Mouse (Mus musculus) kidney, postnatal 4 days (tissue): ENCODE results near the gene Runx3.

Experiments
- DNase-seq, 2 experiments: peaks; one replicate each; pipeline ENCODE4 v3.0.0; 2021; ENCODE audit warnings: mixed read lengths in 2 of 2

Gene Runx3

DNA sequence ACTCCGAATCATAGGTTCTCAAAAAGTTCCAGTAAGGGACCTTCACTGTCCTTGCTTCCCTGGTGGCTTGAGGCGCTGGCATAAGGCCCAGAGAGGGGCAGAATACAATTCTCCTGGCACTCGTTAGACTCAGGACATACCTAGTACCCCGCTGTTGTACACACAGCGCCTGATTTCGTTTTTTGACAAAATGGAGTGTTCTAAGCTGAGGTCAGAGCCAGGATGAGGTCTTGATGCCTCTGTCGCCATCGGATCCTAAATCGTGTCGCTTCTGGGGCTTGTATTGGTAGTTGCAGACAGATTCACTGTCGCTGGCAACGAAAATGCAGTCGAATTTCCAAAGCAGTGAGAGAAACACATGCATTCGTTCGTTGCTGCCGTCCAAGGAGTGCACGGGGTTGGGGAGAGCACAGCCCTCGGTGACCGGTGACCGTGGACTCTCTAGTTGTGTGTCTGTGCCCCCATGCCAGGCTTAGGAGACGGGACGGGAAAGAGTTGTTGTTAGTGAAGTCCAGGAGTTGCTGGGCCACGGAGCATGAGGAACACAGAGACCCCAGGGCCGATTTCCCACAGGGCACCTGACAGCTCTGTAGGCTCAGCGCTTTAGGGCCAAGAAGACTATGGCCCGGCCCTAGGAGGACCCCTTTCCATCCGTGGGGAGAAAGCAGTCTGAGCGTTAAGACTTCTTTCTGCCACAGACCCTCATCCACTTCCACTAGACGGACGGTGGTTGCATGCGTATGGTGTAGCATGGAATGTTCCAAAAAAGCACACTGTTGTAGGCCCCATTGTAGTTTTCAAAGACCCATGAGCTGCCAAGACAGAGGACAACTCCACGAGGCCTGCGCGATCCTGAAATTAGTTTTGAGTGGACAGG lies 30.9 kb downstream of the Runx3 start:
- peak in 1 of 2 experiments; percentile 62 for DNase-seq

DNA sequence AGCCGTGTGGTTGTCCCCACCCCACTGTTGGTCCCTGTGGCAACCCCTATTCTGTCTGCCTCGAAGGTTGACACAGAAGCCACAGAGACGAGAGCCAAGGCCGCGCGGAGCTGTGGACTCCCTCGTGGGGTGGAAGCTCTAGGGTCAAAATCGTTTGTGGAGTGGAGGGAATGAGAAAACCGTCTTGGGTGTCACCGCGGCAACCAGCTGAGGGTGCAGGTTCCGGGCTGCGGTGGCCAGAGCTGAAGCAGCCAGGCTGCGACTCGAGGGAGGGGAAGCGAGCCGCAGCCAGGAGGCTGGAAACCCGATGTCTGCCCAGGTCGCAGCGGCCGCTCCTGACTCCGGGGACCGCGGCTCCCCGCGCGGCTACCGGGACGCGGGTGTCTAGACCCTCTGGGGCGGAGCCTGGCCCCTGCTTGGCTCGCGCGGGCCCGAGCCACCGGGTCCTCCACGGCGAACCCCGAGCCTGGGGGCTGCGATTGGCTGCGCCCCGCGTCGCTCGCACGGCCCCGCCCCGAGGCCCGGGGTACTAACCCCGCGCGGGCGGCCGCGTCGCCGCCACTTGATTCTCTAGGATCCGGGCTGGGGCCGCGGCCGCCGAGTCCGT lies 31.6 kb downstream of the Runx3 start:
- DNase-seq, result peak; percentile 32 to 59

DNA sequence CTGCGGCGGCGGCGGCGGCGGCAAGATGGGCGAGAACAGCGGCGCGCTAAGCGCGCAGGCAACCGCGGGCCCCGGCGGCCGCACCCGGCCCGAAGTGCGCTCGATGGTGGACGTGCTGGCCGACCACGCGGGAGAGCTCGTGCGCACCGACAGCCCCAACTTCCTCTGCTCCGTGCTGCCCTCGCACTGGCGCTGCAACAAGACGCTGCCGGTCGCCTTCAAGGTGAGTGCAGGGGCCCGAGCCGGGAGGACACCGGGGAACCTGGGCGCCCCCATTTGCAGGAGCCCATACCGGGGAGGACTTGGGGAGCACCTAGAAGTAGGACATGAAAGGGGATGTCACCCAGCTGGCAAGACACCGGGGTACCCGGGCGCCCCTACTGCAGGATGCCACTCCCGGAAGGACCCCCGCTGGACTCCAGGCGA lies 32.4 kb downstream of the Runx3 start:
- peak; percentile 52 to 65 for DNase-seq

DNA sequence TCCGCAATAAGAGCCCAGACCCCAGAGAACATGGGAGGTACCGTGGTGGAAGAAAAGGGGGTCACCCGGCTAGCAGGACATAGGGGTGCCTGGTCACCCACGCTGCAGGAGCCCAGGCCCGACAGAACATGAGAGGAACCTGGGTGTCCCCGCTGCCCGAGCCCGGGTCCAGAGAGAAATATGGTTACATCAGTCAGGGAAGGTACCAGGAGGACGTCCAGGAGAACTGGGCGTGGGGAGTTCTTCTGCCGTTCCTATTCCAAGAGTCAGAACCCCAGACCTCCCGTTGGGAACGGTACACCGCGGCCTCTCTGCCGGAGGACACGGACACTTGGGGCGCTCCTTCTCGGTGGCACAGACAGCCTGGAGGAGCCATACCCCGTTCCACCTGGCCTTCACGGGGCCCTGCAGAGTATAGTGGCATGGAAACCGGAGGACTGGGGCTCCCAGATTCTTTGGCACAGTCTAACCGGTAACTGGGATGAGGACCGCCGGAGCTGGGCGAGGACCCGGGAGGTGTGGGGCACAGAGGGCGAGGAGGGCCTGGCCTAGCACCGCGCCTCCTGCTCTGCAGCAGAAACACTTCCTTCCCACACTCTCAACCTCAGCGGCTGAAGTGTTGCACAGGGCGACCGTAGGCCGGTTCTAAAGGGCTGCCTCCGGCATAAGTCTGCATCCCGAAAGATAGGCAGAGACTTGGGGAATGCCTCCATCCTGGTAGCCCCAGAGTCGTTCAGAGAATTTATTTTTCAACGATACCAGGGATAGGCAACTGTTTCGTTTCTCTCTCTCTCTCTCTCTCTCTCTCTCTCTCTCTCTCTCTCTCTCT lies 33.0 kb downstream of the Runx3 start:
- DNase-seq, result peak; percentile 41 to 55

DNA sequence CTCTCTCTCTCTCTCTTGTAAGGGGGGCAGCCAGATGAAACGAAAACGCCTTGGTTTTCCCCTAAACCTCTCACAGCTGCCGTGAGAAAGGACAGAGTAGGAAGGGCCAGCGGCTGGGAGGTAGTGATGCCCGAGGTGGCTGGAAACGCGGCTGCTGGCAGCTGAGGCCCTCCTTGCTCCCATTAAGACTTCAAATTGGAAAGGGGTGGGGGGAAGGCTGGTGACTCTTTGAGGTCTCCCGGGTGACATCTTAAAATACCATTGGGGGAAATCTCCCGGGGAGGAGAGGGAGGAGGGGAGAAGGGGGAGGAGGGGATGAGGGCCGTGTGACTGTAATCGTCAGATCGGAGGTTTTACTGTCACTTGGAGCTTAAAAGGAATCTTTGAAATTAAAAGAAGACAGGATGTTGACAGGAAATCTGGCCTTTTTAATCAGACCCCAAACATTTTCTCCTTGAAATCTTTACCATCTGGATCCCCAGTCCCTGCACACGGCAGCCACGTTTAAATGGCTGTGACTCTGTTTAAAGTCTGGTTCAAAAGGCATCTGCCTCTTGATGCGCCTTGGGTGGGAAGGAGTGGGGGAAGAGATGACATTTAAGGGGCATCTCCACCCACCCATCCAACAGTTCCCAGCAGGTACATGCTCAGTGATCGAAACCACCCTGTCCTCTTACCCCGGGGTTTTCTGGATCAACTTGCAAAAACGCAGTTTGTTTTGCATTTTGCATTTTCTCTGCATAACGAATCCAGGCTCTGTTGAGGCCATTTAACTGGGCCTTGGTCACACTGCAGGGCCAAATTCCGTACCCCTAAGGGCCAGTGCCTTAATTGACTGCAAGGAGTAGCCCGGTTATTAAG lies 33.9 kb downstream of the Runx3 start:
- DNase-seq, result peak in 1 of 2 experiments; percentile 50

DNA sequence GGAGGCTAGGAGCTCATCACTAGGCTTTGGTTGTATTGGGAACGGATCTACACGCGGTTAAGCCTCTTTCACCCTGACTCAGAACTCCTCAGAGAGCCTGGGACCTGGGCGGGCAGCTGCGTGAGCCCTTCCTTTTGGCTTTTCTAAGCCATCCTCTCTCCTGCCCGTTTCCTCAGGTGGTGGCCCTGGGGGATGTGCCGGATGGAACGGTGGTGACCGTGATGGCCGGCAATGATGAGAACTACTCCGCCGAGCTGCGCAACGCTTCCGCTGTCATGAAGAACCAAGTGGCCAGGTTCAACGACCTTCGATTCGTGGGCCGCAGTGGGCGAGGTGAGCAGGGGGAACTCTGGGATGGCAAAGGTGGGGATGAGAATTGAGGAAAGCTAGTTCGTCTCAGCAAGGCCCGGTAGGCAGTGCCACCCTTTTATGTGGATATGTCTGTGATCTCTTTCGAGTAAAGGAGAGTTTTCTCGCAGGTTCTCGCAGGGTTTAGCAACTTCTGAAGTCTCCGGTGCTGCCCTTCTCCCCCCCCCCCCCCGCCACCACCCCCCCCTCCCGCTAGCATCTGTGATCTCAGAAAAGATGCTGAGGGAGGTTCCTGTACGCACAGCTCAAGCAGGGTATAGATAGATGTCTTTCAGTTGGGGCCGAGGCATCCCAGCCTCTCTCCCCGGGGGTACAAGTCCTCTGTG lies 34.8 kb downstream of the Runx3 start:
- peak in 1 of 2 experiments; percentile 40 for DNase-seq

DNA sequence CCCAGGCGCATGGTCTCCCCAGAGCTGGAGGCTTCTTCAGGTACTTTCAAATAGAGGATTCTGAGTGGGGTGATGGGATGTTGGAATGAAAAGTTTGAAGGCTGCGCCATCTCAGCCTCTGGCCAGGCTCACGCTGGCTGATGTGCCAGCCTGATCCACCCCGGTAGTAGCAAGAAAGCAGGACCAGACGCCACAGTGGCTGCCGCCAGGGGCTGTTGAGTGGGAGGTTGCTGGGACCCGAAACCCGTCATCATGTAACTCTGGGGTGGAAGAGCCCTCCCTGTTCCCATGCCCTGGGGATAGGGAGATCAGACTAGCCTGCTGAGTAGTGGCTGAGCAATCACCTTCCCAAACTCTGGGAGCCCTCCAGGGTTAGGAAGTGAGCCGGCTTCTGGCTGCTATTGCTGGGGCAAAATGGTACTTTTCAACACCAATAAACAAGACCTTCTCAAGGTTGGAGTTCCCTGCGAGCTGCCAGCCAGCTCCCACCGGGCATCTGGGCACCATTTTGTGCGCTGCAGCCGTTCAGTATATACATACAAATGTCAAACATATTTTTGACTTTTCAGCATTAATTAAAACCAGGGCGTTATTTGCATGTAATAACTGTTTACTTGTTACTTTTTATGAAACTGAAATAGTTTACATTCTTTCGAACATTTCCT lies 35.5 kb downstream of the Runx3 start:
- DNase-seq, result no peak

DNA sequence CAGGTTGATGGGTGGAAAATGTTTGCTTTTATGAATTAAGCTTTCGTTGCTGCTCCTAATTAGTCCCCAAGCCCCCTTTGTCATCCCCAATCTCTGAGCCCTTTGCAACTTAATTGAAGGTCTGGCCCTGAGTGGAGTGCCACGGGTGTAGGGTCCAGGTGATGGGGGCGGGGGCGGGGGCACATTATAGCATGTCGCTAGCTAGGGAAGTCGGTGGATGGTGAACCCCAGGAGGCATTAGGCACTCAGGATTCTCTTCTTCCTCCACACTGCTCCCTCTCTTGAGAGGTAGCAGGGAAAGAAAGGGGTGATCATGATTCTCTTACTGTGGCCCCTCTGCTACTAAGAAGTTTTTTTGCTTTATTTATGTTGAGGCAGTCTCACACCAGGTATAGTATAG lies 36.1 kb downstream of the Runx3 start:
- DNase-seq, result no peak

DNA sequence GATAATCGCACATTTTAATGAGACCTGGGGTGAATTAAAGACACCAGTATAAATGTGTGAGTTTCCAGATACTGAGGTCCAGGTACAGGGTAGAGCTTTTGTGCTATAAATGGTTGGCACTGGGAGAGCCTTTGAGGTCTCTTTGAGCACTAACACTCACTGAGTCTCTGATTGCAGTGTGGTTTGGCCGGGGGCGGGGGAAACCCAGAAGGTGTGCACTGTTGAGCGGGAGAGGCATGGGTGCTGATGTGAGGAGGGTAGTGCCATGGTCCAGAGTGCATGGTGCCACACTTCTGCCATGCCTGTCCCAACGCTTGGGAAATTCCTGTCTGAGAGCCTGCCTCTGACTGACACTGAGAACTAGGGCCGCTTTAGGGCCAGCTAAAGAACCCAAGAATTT lies 36.9 kb downstream of the Runx3 start:
- no peak for DNase-seq

DNA sequence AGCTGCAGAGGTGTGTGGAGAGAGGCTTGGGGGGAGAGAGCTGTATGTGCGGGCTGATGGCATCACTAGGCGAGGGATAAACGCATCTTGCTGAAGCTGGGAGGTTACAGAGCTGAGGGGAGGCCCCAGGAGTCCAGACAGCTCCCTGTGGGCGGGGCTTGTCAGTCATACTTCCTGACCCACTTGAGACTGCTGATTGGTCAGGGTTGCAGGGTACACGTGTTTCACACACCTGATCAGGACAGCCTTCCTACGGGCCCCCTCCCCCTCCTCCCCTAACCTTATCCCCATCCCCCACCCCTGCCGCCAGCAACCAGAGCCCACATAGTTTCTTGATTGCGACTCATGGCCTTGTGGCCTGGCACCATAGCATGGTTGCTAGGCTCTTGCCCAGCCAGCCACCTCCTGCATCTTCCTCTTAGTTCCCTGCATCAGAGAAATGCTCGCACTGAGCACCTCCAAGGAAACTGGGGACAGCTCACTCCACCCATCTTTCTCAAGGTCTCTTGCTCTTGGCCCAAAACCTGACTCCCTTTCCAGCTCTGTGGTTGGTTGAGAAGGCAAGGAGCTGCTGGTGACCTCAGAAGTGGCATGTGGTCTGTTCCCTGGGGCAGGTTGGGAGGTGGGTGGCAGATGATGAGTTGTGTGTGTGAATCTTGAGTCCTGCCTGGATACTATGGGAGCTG lies 38.4 kb downstream of the Runx3 start:
- no peak for DNase-seq

DNA sequence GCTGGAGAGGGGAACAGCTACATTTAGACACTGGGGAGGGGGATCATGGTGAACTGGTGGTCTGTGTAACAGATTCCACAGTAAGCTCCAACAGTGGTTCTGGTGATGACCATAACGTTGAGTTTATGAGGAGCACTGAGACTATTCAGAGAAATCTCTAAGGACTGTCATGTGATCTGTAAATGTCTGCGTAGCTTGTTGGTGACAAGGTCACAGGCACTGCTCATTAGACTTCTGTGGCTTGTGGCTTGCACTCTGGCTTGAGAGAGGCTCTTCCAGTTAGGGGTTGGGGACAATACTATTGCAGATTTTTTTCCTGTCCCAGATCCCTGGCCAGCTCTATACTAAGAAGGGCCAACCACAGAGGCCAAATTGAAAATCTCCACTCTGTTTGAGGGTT lies 39.2 kb downstream of the Runx3 start:
- no peak for DNase-seq

DNA sequence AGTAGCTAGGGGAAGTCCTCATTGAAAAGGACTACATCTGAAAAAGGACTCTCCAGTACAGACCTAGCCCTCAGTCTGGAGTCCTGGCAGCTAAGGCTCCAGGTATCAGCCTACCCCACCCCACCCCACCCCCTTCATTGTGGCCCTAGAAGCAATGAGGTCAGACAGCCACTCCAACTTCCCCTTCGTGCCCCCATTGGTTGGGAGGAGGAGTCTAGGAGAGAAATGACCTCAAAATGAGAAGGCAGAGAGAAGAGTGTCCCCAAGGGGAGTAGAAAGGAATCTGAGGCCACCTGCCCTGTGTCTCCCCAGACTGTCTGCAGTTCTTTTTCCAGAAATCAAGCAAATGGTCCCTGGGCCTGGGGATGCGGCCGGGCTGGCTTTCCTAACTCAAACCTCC lies 39.7 kb downstream of the Runx3 start:
- DNase-seq, result no peak

DNA sequence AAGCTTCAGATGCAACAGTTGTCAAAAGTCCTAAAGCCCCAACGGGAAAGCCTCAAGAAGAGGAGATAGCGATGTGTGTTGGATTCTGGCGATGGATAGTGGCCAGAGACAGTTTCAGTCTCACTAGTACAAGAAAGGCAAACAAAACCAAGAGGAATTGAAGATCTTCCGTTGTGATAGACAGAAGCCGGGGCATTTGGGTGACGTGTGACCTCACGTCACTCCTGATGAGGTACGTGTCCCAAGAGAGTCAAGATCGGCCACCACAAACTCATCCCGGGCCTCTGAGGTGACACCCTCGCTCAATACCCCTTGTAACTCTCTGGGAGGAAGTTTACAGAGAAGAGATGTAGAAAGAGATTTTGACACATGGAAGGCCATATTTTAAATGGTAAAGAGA lies 41.0 kb downstream of the Runx3 start:
- DNase-seq, result no peak

DNA sequence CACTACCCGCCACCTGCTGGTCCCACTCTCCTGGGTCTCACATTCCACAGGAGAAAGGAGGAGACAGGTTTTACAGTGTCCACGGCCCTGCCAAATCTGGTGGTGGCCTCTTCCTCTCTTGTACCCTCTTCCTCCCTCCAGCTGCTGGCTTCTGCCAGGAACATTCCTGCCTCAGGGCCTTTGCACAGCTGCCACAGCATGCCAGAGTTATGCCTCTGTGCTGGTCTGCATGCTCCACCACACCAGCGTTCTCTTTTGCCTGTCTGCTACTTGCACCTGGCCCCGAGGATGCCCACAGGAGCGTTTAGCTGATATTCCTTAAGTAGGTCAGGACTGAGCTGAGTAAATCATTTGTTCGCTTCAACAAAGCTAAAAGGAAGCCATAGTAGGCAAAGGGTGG lies 45.3 kb downstream of the Runx3 start:
- DNase-seq, result no peak

DNA sequence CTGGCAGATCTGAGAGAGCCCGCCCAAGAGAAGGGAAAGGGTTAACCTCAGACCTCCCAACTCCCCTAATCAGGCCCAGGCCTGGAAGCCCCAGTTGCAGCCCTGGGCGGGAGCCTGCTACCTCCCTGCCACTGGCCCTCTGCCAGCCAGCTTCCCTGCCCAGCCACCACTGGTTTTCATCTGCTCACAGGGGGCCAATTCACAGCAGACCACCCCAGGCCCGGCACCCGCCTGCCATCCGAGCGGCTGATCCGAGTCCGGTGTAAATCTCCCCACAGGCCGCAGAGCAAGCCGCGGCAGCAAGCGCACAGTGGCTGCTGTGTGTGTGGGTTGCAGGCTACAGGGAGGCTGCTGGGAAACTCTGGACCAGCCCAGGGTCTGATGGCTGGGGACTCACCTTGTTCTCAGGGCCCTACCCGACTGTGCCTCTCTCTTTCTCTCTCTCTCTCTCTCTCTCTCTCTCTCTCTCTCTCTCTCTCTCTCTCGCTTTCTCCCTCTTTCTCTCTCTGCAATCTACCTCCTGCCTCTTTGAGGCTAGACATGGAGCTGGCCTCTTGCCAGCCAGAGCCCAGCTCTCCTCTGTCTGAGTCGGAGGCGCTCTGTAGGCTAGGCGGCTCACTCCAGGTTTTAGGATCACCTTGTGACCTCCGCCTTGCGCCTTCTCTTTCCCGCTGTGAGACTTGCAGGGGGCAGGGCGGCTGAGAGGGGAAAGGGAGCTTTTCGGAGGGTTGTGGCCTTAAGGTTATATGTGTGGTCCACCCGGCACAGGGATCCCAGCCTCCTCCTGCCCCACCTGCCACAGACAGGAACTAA lies 46.2 kb downstream of the Runx3 start:
- DNase-seq, result peak; percentile 44 to 68

DNA sequence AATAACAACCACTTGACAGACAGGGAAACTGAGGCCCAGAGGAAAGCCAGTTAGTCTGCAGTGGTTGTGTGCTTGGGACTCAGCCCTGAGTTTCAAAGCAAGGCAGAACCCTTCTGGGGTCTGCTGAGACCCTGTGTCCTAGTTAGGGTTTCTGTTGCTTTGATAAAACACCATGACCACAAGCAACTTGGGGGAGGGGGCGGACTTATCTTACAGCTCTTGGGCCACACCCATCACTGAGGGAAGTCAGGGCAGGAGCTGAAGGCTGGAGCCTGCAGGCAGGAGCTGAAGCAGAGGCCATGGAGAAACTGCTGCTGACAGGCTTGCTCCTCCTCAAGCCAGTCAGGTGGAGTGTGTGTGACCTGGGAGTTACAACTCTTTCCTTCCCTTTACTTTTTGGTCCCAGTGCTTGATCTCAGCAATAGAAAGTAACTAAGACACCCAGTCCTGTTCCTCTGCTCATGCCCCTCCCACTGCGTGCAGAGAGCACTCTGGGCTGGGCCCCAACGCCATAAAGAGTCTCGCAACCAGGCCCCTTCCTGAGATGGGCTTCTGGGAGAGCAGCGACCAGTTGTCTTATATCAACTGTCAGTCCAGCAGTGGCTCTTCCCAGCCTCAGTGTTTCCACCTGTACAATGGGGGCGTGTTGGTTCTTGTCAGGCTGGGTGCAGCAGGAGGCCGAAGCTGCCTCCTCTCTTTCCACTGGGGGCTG lies 47.5 kb downstream of the Runx3 start:
- DNase-seq, result no peak

DNA sequence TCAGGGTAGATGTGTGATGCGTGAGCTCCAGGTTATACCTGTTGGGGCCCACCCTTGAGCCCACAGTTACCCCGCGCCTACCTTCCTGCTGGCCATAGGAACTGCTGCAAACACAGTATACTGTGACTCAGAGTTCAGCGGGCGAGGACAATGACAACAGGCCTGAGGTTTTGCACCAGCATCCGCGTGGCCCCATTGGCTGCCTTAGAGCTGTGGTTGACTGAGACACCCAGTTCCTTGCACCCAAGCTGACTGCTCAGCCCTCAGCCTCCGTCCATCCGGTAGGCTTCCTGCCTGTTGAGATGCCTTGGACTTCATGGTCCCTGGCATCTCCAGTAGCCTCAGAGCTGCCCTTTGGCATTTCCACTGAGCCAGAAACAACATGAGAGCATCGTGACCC lies 48.6 kb downstream of the Runx3 start:
- DNase-seq, result no peak

DNA sequence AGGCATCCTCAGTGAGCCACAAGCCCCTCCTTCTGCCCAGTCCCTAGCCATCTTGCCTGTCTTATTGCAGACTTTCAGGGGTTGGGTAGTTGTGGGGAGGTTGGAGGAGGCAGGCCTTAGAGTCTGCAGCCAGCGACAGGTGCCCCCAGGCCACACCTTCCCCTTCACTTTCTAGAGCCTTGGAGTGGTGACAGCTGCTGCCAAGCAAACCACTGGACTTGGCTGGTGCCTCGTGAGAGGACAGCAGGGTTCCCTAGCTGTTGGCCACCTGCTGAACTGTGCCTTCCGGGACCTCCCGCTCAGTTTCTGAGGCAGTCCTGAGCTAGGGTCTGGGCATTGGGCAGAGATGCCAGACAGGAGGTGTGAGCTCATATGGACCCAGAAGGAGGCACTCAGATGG lies 49.0 kb downstream of the Runx3 start:
- no peak for DNase-seq

DNA sequence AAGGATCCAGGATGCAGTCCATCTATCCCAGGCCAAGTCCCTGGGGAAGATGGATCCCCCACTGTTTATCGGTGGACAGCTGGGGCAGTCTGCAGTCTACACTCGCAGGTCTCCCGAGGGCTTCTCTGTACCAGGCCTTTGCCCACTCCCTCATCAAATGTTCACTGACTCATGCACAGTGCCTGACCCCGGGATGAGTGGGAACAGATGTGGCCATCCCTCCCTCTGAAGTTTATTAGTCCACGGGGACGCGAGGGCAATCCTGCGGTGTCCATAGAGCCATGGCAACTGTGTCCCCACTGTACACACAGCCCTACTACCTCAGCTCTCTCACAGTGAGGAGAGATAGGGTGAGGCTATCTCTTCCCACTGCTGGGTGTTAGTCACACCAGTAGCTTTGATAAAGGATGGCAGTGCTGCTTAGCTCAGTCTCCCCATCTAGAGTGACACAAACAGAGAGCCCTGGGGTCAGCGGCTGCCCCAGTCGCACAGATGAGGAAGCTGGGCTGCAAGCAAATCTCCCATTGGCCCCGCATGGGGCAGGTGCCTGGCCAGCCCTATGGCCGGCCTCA lies 50.9 kb downstream of the Runx3 start:
- no peak for DNase-seq
